Mouse (Mus musculus): Measurements from ENCODE around the gene Samd4b. TPM values are rescaled to one million over a fixed set of nuclear protein-coding genes. Genes with fewer than 3 reads are reported as not detected.
"Not testable (repeated sequence)": the region's sequence is repeated elsewhere in the genome, so short reads cannot be mapped to it uniquely, and the experiment has no call there.

Samd4b gene
- total RNA-seq, 2 experiments from 2014 or later, result 56.0 to 59.0 TPM

- no peak for DNase-seq (ENCODE audit: low spot score in 2 of 2)
These were observed 30.4 kb downstream of the Samd4b start for GRCm38 (mm10) chr7:28567539-28567938.

GRCm38 (mm10) chr7:28565407-28565806, 32.5 kb downstream of the Samd4b start:
- DNase-seq (ENCODE audit: low spot score in 2 of 2), result no peak

- DNase-seq (ENCODE audit: low spot score in 2 of 2), result no peak
These were observed 35.0 kb downstream of the Samd4b start for GRCm38 (mm10) chr7:28562951-28563350.

- DNase-seq (ENCODE audit: low spot score in 2 of 2), result no peak
These were observed 35.6 kb downstream of the Samd4b start for GRCm38 (mm10) chr7:28562371-28562770.

- DNase-seq (ENCODE audit: low spot score in 2 of 2), result no peak
These were observed 36.0 kb downstream of the Samd4b start for GRCm38 (mm10) chr7:28561967-28562366.

- DNase-seq (ENCODE audit: low spot score in 2 of 2), result no peak
These were observed 37.1 kb downstream of the Samd4b start for GRCm38 (mm10) chr7:28560856-28561255.

GRCm38 (mm10) chr7:28558486-28558885, 39.5 kb downstream of the Samd4b start:
- no peak for DNase-seq (ENCODE audit: low spot score in 2 of 2)

GRCm38 (mm10) chr7:28557708-28558107, 40.2 kb downstream of the Samd4b start:
- DNase-seq (ENCODE audit: low spot score in 2 of 2), result no peak

GRCm38 (mm10) chr7:28557069-28557468, 40.9 kb downstream of the Samd4b start:
- DNase-seq (ENCODE audit: low spot score in 2 of 2), result no peak

GRCm38 (mm10) chr7:28555939-28556535, 41.9 kb downstream of the Samd4b start:
- no peak for DNase-seq (ENCODE audit: low spot score in 2 of 2)

- DNase-seq (ENCODE audit: low spot score in 2 of 2), result no peak
These were observed 44.9 kb downstream of the Samd4b start for GRCm38 (mm10) chr7:28553076-28553475.

GRCm38 (mm10) chr7:28547628-28548027, 50.3 kb downstream of the Samd4b start:
- DNase-seq (ENCODE audit: low spot score in 2 of 2), result no peak

- no peak for DNase-seq (ENCODE audit: low spot score in 2 of 2)
These were observed 50.8 kb downstream of the Samd4b start, which contains the start of gene Nccrp1 for GRCm38 (mm10) chr7:28547154-28547553. Nccrp1 (minus strand) TSS chr7:28547254.

GRCm38 (mm10) chr7:28546649-28547048, 51.3 kb downstream of the Samd4b start:
- no peak for DNase-seq (ENCODE audit: low spot score in 2 of 2)

- no peak for DNase-seq (ENCODE audit: low spot score in 2 of 2)
These were observed 52.1 kb downstream of the Samd4b start for GRCm38 (mm10) chr7:28545891-28546210.

GRCm38 (mm10) chr7:28545048-28545890, 52.7 kb downstream of the Samd4b start:
- no peak for DNase-seq (ENCODE audit: low spot score in 2 of 2)

- no peak for DNase-seq (ENCODE audit: low spot score in 2 of 2)
These were observed 53.8 kb downstream of the Samd4b start for GRCm38 (mm10) chr7:28544051-28544601.

- no peak for DNase-seq (ENCODE audit: low spot score in 2 of 2)
These were observed 57.4 kb downstream of the Samd4b start, which contains the start of gene Sycn for GRCm38 (mm10) chr7:28540526-28540925. Sycn (plus strand) TSS chr7:28540885.

- not testable (repeated sequence) for DNase-seq (ENCODE audit: low spot score in 2 of 2)
These were observed 59.1 kb downstream of the Samd4b start for GRCm38 (mm10) chr7:28538886-28539285.

- no peak for DNase-seq (ENCODE audit: low spot score in 2 of 2)
These were observed 65.9 kb downstream of the Samd4b start for GRCm38 (mm10) chr7:28532005-28532404.

- peak; percentile 47 to 70 for DNase-seq (ENCODE audit: low spot score in 2 of 2)
These were observed 69.8 kb downstream of the Samd4b start for GRCm38 (mm10) chr7:28527922-28528719.

Measured in adrenal gland, postnatal 4 days (tissue).